Mouse (Mus musculus) adrenal gland, postnatal 25 days (tissue): ENCODE measurements around the gene Krtap11-1. TPM values are rescaled to one million over a fixed set of nuclear protein-coding genes. Genes with fewer than 3 reads are reported as not detected.

Experiments
- total RNA-seq: library from RNA; stranded (reverse); gene quantifications from 2 replicates; pipeline ENCODE4 v1.2.3, GENCODE M21; 2021

Gene Krtap11-1
- total RNA-seq, 1 experiment from 2014 or later = not detected

Other genes with a start within 250 kb of the Krtap11-1 start
- not detected in 2 replicates for gene Krtap21-1, start 167.3 kb downstream of the Krtap11-1 start, total RNA-seq
- gene Krtap6-2, start 151.1 kb downstream of the Krtap11-1 start, total RNA-seq = not detected in 2 replicates
- not detected in 2 replicates for gene Krtap8-1, start 83.2 kb downstream of the Krtap11-1 start, total RNA-seq
- not detected in 2 replicates for gene Krtap7-1, start 62.9 kb downstream of the Krtap11-1 start, total RNA-seq